Mouse (Mus musculus): ENCODE measurements at regions not wholly inside any gene's neighbourhood (a gene's known extent, or its start where the extent isn't known, plus 50 kb on each side); places are given as distances from the start of the nearest gene placed in this dataset.

GRCm38 (mm10) chr9:94589672-94590071 lies 51.8 kb upstream of the 1190002N15Rik start:
- no peak for DNase-seq

- no peak for DNase-seq
These were observed 64.7 kb upstream of the Slc9a9 start for GRCm38 (mm10) chr9:94604993-94605392.

- DNase-seq, result no peak
These were observed 63.3 kb upstream of the Slc9a9 start for GRCm38 (mm10) chr9:94606422-94606821.

- DNase-seq, result no peak
These were observed 62.5 kb upstream of the Slc9a9 start for GRCm38 (mm10) chr9:94607011-94607749.

- no peak for DNase-seq
These were observed 62.0 kb upstream of the Slc9a9 start for GRCm38 (mm10) chr9:94607750-94608106.

- no peak for DNase-seq
These were observed 59.6 kb upstream of the Slc9a9 start for GRCm38 (mm10) chr9:94610101-94610500.

GRCm38 (mm10) chr9:94610600-94611337 lies 58.9 kb upstream of the Slc9a9 start:
- DNase-seq, result peak; percentile 47

- DNase-seq, result no peak
These were observed 55.6 kb upstream of the Slc9a9 start for GRCm38 (mm10) chr9:94613891-94614671.

GRCm38 (mm10) chr9:94615205-94615604 lies 54.5 kb upstream of the Slc9a9 start:
- no peak for DNase-seq

- DNase-seq, result no peak
These were observed 51.5 kb upstream of the Slc9a9 start for GRCm38 (mm10) chr9:94618079-94618786.

All from right cerebral cortex, postnatal 4 days (tissue).